Mouse (Mus musculus): Measurements from ENCODE around the gene Ttll13. TPM values are rescaled to one million over a fixed set of nuclear protein-coding genes. Genes with fewer than 3 reads are reported as not detected.
A peak's percentile ranks its signal among the peaks of the same experiment; 100 is the strongest.

The Ttll13 gene
- polyA plus RNA-seq, 1 experiment: 0.42 TPM

- Histone ChIP-seq H3K27me3 (ENCODE audit: control insufficient read depth) (no peaks in the 10 kb centered on the region), H3K36me3 (ENCODE audit: control insufficient read depth) (peaks cover 60% of the 10 kb centered on the region), H3K4me1 (ENCODE audit: control insufficient read depth) (peaks cover 46% of the 10 kb centered on the region), H3K4me3 (replicated peaks) (peak within 1 kb of the TSS; percentile 82), H3K9me3 (ENCODE audit: control insufficient read depth, low read length) (no peaks in the 10 kb centered on the region)
- TF ChIP-seq GATA1 (IDR thresholded peaks at IDR 0.05; ENCODE audit: low read length): no peak
- no peak for TF ChIP-seq TAL1 (IDR thresholded peaks at IDR 0.05; ENCODE audit: low read length)
Observed at GRCm38 (mm10) chr7:80268897-80269750, 22.9 kb downstream of the Ttll13 start, which contains the start of gene Vps33b. Gene Vps33b (plus strand): TSS chr7:80269649.

- Histone ChIP-seq H3K4me3 (replicated peaks) (peak overlapping the region; percentile 82), H3K27me3 (ENCODE audit: control insufficient read depth) (no peaks in the 10 kb centered on the region), H3K9me3 (ENCODE audit: control insufficient read depth, low read length) (no peaks in the 10 kb centered on the region; the same call in 1 of the 2 replicates), H3K4me1 (ENCODE audit: control insufficient read depth) (peaks cover 40% of the 10 kb centered on the region), H3K36me3 (ENCODE audit: control insufficient read depth) (peaks cover 60% of the 10 kb centered on the region)
- TF ChIP-seq GATA1 (IDR thresholded peaks at IDR 0.05; ENCODE audit: low read length) (no peak), TAL1 (IDR thresholded peaks at IDR 0.05; ENCODE audit: low read length) (no peak)
Observed at GRCm38 (mm10) chr7:80269751-80270255, 23.6 kb downstream of the Ttll13 start.

- TF ChIP-seq GATA1 (IDR thresholded peaks at IDR 0.05; ENCODE audit: low read length) (no peak), TAL1 (IDR thresholded peaks at IDR 0.05; ENCODE audit: low read length) (no peak)
- no peak overlapping the region for H3K4me3 ChIP-seq (replicated peaks)
- peaks cover 62% of the 10 kb centered on the region for H3K36me3 ChIP-seq (ENCODE audit: control insufficient read depth)
- no peaks in the 10 kb centered on the region for H3K27me3 ChIP-seq (ENCODE audit: control insufficient read depth)
- H3K9me3 ChIP-seq (ENCODE audit: control insufficient read depth, low read length): no peaks in the 10 kb centered on the region; the same call in 1 of the 2 replicates
- H3K4me1 ChIP-seq (ENCODE audit: control insufficient read depth): peaks cover 37% of the 10 kb centered on the region
Observed at GRCm38 (mm10) chr7:80273456-80273855, 27.3 kb downstream of the Ttll13 start.

GRCm38 (mm10) chr7:80276374-80276773 lies 30.2 kb downstream of the Ttll13 start:
- Histone ChIP-seq H3K4me1 (ENCODE audit: control insufficient read depth) (peaks cover 18% of the 10 kb centered on the region), H3K36me3 (ENCODE audit: control insufficient read depth) (peaks cover 86% of the 10 kb centered on the region), H3K9me3 (ENCODE audit: control insufficient read depth, low read length) (no peaks in the 10 kb centered on the region; the same call in 1 of the 2 replicates), H3K4me3 (replicated peaks) (no peak overlapping the region), H3K27me3 (ENCODE audit: control insufficient read depth) (no peaks in the 10 kb centered on the region)
- TF ChIP-seq GATA1 (IDR thresholded peaks at IDR 0.05; ENCODE audit: low read length) (no peak), TAL1 (IDR thresholded peaks at IDR 0.05; ENCODE audit: low read length) (no peak)

GRCm38 (mm10) chr7:80280032-80280431 lies 33.9 kb downstream of the Ttll13 start:
- no peak overlapping the region for H3K4me3 ChIP-seq (replicated peaks)
- peaks cover 84% of the 10 kb centered on the region for H3K36me3 ChIP-seq (ENCODE audit: control insufficient read depth)
- H3K9me3 ChIP-seq (ENCODE audit: control insufficient read depth, low read length): no peaks in the 10 kb centered on the region; the same call in 1 of the 2 replicates
- H3K4me1 ChIP-seq (ENCODE audit: control insufficient read depth): peaks cover 27% of the 10 kb centered on the region
- no peak for TF ChIP-seq GATA1 (IDR thresholded peaks at IDR 0.05; ENCODE audit: low read length)
- no peak for TF ChIP-seq TAL1 (IDR thresholded peaks at IDR 0.05; ENCODE audit: low read length)
- H3K27me3 ChIP-seq (ENCODE audit: control insufficient read depth): no peaks in the 10 kb centered on the region

- Histone ChIP-seq H3K4me1 (ENCODE audit: control insufficient read depth) (peaks cover 27% of the 10 kb centered on the region), H3K27me3 (ENCODE audit: control insufficient read depth) (no peaks in the 10 kb centered on the region), H3K9me3 (ENCODE audit: control insufficient read depth, low read length) (no peaks in the 10 kb centered on the region), H3K36me3 (ENCODE audit: control insufficient read depth) (peaks cover 87% of the 10 kb centered on the region), H3K4me3 (replicated peaks) (no peak overlapping the region)
- TF ChIP-seq GATA1 (IDR thresholded peaks at IDR 0.05; ENCODE audit: low read length): no peak
- TF ChIP-seq TAL1 (IDR thresholded peaks at IDR 0.05; ENCODE audit: low read length): no peak
Observed at GRCm38 (mm10) chr7:80280998-80281397, 34.8 kb downstream of the Ttll13 start.

- no peak for TF ChIP-seq TAL1 (IDR thresholded peaks at IDR 0.05; ENCODE audit: low read length)
- TF ChIP-seq GATA1 (IDR thresholded peaks at IDR 0.05; ENCODE audit: low read length): no peak
- no peaks in the 10 kb centered on the region for H3K27me3 ChIP-seq (ENCODE audit: control insufficient read depth)
- H3K36me3 ChIP-seq (ENCODE audit: control insufficient read depth): peaks cover 85% of the 10 kb centered on the region
- no peak overlapping the region for H3K4me3 ChIP-seq (replicated peaks)
- no peaks in the 10 kb centered on the region for H3K9me3 ChIP-seq (ENCODE audit: control insufficient read depth, low read length)
- peaks cover 25% of the 10 kb centered on the region for H3K4me1 ChIP-seq (ENCODE audit: control insufficient read depth)
Observed at GRCm38 (mm10) chr7:80281646-80282045, 35.5 kb downstream of the Ttll13 start.

- Histone ChIP-seq H3K27me3 (ENCODE audit: control insufficient read depth) (no peaks in the 10 kb centered on the region), H3K4me1 (ENCODE audit: control insufficient read depth) (peaks cover 27% of the 10 kb centered on the region), H3K4me3 (replicated peaks) (no peak overlapping the region), H3K36me3 (ENCODE audit: control insufficient read depth) (peaks cover 86% of the 10 kb centered on the region), H3K9me3 (ENCODE audit: control insufficient read depth, low read length) (no peaks in the 10 kb centered on the region)
- peak; percentile 43; the same call in 2 of the 3 replicates for TF ChIP-seq TAL1 (IDR thresholded peaks at IDR 0.05; ENCODE audit: low read length)
- peak; percentile 50 for TF ChIP-seq GATA1 (IDR thresholded peaks at IDR 0.05; ENCODE audit: low read length)
Observed at GRCm38 (mm10) chr7:80283226-80283918, 37.2 kb downstream of the Ttll13 start.

- TF ChIP-seq TAL1 (IDR thresholded peaks at IDR 0.05; ENCODE audit: low read length) (no peak), GATA1 (IDR thresholded peaks at IDR 0.05; ENCODE audit: low read length) (no peak)
- no peak overlapping the region for H3K4me3 ChIP-seq (replicated peaks)
- peaks cover 24% of the 10 kb centered on the region for H3K4me1 ChIP-seq (ENCODE audit: control insufficient read depth)
- H3K9me3 ChIP-seq (ENCODE audit: control insufficient read depth, low read length): no peaks in the 10 kb centered on the region
- no peaks in the 10 kb centered on the region for H3K27me3 ChIP-seq (ENCODE audit: control insufficient read depth)
- peaks cover 78% of the 10 kb centered on the region for H3K36me3 ChIP-seq (ENCODE audit: control insufficient read depth)
Observed at GRCm38 (mm10) chr7:80284391-80284790, 38.2 kb downstream of the Ttll13 start.

All from erythroblast, embryonic 14.5 days (primary cell).